Mouse (Mus musculus) small intestine, adult 2 months (tissue): ENCODE measurements around the gene Gm10717.
"Not testable (repeated sequence)": the region's sequence is repeated elsewhere in the genome, so short reads cannot be mapped to it uniquely, and the experiment has no call there.

Experiments
- CTCF ChIP-seq: fragments of 200-500 bp; IDR thresholded peaks from 2 replicates; pipeline ENCODE4 v1.5.1; 2012; ENCODE audit warnings: low read depth, mild to moderate bottlenecking, control low read depth, inconsistent platforms, low read length, moderate library complexity, mixed read lengths; ENCODE audit not compliant: insufficient replicate concordance, insufficient read length; ENCODE audit errors: extremely low read depth
- POLR2A ChIP-seq: fragments of 200-500 bp; IDR thresholded peaks from 2 replicates; pipeline ENCODE4 v1.6.1; 2012; ENCODE audit warnings: low read depth, mild to moderate bottlenecking, control low read depth, inconsistent platforms, low read length, moderate library complexity

DNA sequence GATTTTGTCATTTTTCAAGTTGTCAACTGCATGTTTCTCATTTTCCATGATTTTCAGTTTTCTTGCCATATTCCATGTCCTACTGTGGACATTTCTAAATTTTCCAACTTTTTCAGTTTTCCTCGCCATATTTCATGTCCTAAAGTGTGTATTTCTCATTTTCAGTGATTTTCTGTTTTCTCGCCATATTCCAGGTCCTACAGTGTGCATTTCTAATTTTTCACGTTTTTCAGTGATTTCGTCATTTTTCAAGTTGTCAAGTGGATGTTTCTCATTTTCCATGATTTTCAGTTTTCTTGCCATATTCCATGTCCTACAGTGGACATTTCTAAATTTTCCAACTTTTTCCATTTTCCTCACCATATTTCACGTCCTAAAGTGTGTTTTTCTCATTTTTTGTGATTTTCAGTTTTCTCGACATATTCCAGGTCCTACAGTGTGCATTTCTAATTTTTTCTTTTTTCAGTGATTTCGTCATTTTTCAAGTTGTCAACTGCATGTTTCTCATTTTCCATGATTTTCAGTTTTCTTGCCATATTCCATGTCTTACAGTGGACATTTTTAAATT, 13.1 kb upstream of the Gm10717 start:
- TF ChIP-seq CTCF, POLR2A: not testable (repeated sequence)
